Mouse (Mus musculus) kidney, adult 2 months (tissue): ENCODE results near the gene Mapk8ip2. TPM values are rescaled to one million over a fixed set of nuclear protein-coding genes. Genes with fewer than 3 reads are reported as not detected.

Experiments
- DNase-seq: peaks from one replicate; pipeline ENCODE4 v3.0.0; 2021
- H3K27ac ChIP-seq: fragments of 200-500 bp; 2 replicates; pipeline ENCODE4 v1.5.1; 2012; ENCODE audit warnings: low read depth, low read length, control low read depth, inconsistent platforms; ENCODE audit not compliant: insufficient read depth
- H3K27me3 ChIP-seq: fragments of 200-500 bp; replicated peaks from 2 replicates; pipeline ENCODE4 v1.6.1; 2012; ENCODE audit warnings: mild to moderate bottlenecking, moderate library complexity, low read length, inconsistent platforms; ENCODE audit not compliant: control insufficient read depth, insufficient read depth
- H3K36me3 ChIP-seq: fragments of 200-500 bp; 2 replicates; pipeline ENCODE4 v1.6.1; 2012; ENCODE audit warnings: mild to moderate bottlenecking, moderate library complexity, low read length, inconsistent platforms; ENCODE audit not compliant: control insufficient read depth, insufficient read depth
- H3K4me1 ChIP-seq: fragments of 200-500 bp; 2 replicates; pipeline ENCODE4 v1.6.1; 2011; ENCODE audit warnings: low read length; ENCODE audit not compliant: control insufficient read depth, insufficient read depth
- H3K4me3 ChIP-seq: fragments of 200-500 bp; 2 replicates; pipeline ENCODE4 v1.5.1; 2011; ENCODE audit warnings: mild to moderate bottlenecking, low read depth, low read length, control low read depth; ENCODE audit not compliant: insufficient read depth
- CTCF ChIP-seq: fragments of 200-500 bp; conservative IDR thresholded peaks from 2 replicates; pipeline ENCODE4 v1.5.1; 2011; ENCODE audit warnings: low read depth, mild to moderate bottlenecking, control low read depth, low read length, moderate library complexity, mixed read lengths; ENCODE audit not compliant: insufficient read depth, insufficient read length
- POLR2A ChIP-seq: fragments of 200-500 bp; IDR thresholded peaks from one replicate; pipeline ENCODE4 v1.6.1; 2011; ENCODE audit warnings: low read depth, low read length, control low read depth
- WGBS: fragments of 180-500 bp; shearing (Covaris S2); methylation state at CpG from one replicate; pipeline ENCODE4 v1.1.7; 2018; 5-methylcytosine and 5-hydroxymethylcytosine counted together
- polyA plus RNA-seq: library from polyadenylated mRNA; depleted of rRNA; stranded (reverse); fragments of >200 nt; gene quantifications from 2 replicates; pipeline ENCODE4 v1.2.3, GENCODE M21; 2012; rRNA removed

Gene Mapk8ip2
- polyA plus RNA-seq, 1 experiment: 0.59 TPM

GRCm38 (mm10) chr15:89507751-89508150 lies 54.0 kb downstream of the Mapk8ip2 start:
- peak; percentile 61 for DNase-seq
- WGBS: 68% methylated on average over 8 of the region's 8 CpGs
- no peaks in the 10 kb centered on the region for H3K27me3 ChIP-seq
- no peak overlapping the region for H3K27ac ChIP-seq
- TF ChIP-seq POLR2A: no peak
- no peak for TF ChIP-seq CTCF
- no peak overlapping the region for H3K4me3 ChIP-seq
- no peaks in the 10 kb centered on the region for H3K4me1 ChIP-seq
- H3K36me3 ChIP-seq: no peaks in the 10 kb centered on the region

GRCm38 (mm10) chr15:89512679-89513078 lies 59.0 kb downstream of the Mapk8ip2 start:
- no peaks in the 10 kb centered on the region for H3K36me3 ChIP-seq
- no peak for DNase-seq
- TF ChIP-seq POLR2A (no peak), CTCF (no peak)
- no peak overlapping the region for H3K27ac ChIP-seq
- H3K27me3 ChIP-seq: no peaks in the 10 kb centered on the region
- H3K4me3 ChIP-seq: no peak overlapping the region
- H3K4me1 ChIP-seq: no peaks in the 10 kb centered on the region
- WGBS: 76% methylated on average over 4 of the region's 4 CpGs

Other genes starting within 250 kb of the Mapk8ip2 start
- 85.0 and 148 TPM in 2 replicates for gene Ppp6r2, start 242.4 kb upstream of the Mapk8ip2 start, polyA plus RNA-seq
- 174 and 184 TPM in 2 replicates for gene Sbf1, start 138.6 kb upstream of the Mapk8ip2 start, polyA plus RNA-seq
- gene Adm2, start 131.2 kb upstream of the Mapk8ip2 start, polyA plus RNA-seq: 12.1 and 13.4 TPM in 2 replicates
- gene Miox, start 119.5 kb upstream of the Mapk8ip2 start, polyA plus RNA-seq: 7,787 and 8,230 TPM in 2 replicates
- gene Lmf2, start 98.3 kb upstream of the Mapk8ip2 start, polyA plus RNA-seq: 40.2 and 43.7 TPM in 2 replicates
- gene Ncaph2, start 98.2 kb upstream of the Mapk8ip2 start, polyA plus RNA-seq: 111 and 124 TPM in 2 replicates
- 59.5 and 65.3 TPM in 2 replicates for gene Sco2, start 80.1 kb upstream of the Mapk8ip2 start, polyA plus RNA-seq
- 1.8 and 3.1 TPM in 2 replicates for gene Tymp, start 76.9 kb upstream of the Mapk8ip2 start, polyA plus RNA-seq
- 1.6 and 2.2 TPM in 2 replicates for gene Odf3b, start 74.6 kb upstream of the Mapk8ip2 start, polyA plus RNA-seq
- not detected in 2 replicates for gene Klhdc7b, start 69.0 kb upstream of the Mapk8ip2 start, polyA plus RNA-seq
- not detected in 2 replicates for gene Syce3, start 43.4 kb upstream of the Mapk8ip2 start, polyA plus RNA-seq
- gene Cpt1b, start 28.1 kb upstream of the Mapk8ip2 start, polyA plus RNA-seq: 55.3 and 64.1 TPM in 2 replicates
- 0.76 and 0.99 TPM in 2 replicates for gene C730034F03Rik, start 24.3 kb upstream of the Mapk8ip2 start, polyA plus RNA-seq
- 1.1 and 1.5 TPM in 2 replicates for gene Gm44502, start 24.2 kb upstream of the Mapk8ip2 start, polyA plus RNA-seq
- 58.2 and 62.6 TPM in 2 replicates for gene Chkb, start 24.0 kb upstream of the Mapk8ip2 start, polyA plus RNA-seq
- 26.0 and 30.0 TPM in 2 replicates for gene Arsa, start 23.5 kb downstream of the Mapk8ip2 start, polyA plus RNA-seq
- 18.0 and 19.5 TPM in 2 replicates for gene Shank3, start 45.7 kb downstream of the Mapk8ip2 start, polyA plus RNA-seq
- 0.58 and 0.74 TPM in 2 replicates for gene Acr, start 114.4 kb downstream of the Mapk8ip2 start, polyA plus RNA-seq
- gene Rabl2, start 138.0 kb downstream of the Mapk8ip2 start, polyA plus RNA-seq: 16.9 and 18.1 TPM in 2 replicates